Mouse (Mus musculus) hematopoietic stem cell, adult 5-6 weeks (primary cell): ENCODE measurements around the gene Dscaml1. TPM values are rescaled to one million over a fixed set of nuclear protein-coding genes. Genes with fewer than 3 reads are reported as not detected.
A peak's percentile ranks its signal among the peaks of the same experiment; 100 is the strongest.

Source experiments
- ATAC-seq, 2 experiments: fragments of 125-278 bp in 1 of 2; replicated peaks in 1 of 2; 2 replicates each; pipeline ENCODE4 v1.8.0; 2016 to 2017; ENCODE audit warnings: inconsistent platforms in 2 of 2, mild to moderate bottlenecking in 2 of 2, moderate number of reproducible peaks in 2 of 2, low read depth in 1 of 2, moderate TSS enrichment in 1 of 2; ENCODE audit not compliant: low FRiP score in 2 of 2, poor library complexity in 2 of 2, severe bottlenecking in 2 of 2, insufficient read depth in 1 of 2, low TSS enrichment in 1 of 2
- total RNA-seq: library from RNA; stranded (forward); fragments of 172-1452, 232-1000 nt; gene quantifications from 2 replicates; pipeline ENCODE4 v1.2.3, GENCODE M21; 2017

Gene Dscaml1
- total RNA-seq, 1 experiment from 2014 or later = not detected

GRCm38 (mm10) chr9:45791456-45792142 lies 365.2 kb downstream of the Dscaml1 start:
- no peak for ATAC-seq

GRCm38 (mm10) chr9:45792235-45792634 lies 365.8 kb downstream of the Dscaml1 start:
- no peak for ATAC-seq

- ATAC-seq = no peak
These were observed 367.3 kb downstream of the Dscaml1 start for GRCm38 (mm10) chr9:45793697-45794096.

- no peak for ATAC-seq
These were observed 369.3 kb downstream of the Dscaml1 start for GRCm38 (mm10) chr9:45795722-45796121.

GRCm38 (mm10) chr9:45797271-45797670 lies 370.8 kb downstream of the Dscaml1 start:
- no peak for ATAC-seq

GRCm38 (mm10) chr9:45798467-45799164 lies 372.2 kb downstream of the Dscaml1 start:
- ATAC-seq = peak; percentile 76 to 83; a peak in 3 of 4 replicates

GRCm38 (mm10) chr9:45799402-45799801 lies 373.0 kb downstream of the Dscaml1 start:
- no peak for ATAC-seq

Other genes starting within 250 kb of the Dscaml1 start
- 1.3 and 3.6 TPM in 2 replicates for gene BC049352, start 244.6 kb upstream of the Dscaml1 start, total RNA-seq
- gene Tmprss4, start 222.5 kb upstream of the Dscaml1 start, total RNA-seq = 0.31 TPM in 1 of 2 replicates, not detected in the other
- gene Il10ra, start 157.5 kb upstream of the Dscaml1 start, total RNA-seq = 8.0 and 18.6 TPM in 2 replicates
- not detected in 2 replicates for gene Tmprss13, start 107.5 kb upstream of the Dscaml1 start, total RNA-seq
- not detected in 2 replicates for gene Fxyd6, start 56.4 kb upstream of the Dscaml1 start, total RNA-seq
- gene Fxyd2, start 27.0 kb upstream of the Dscaml1 start, total RNA-seq = 3.1 TPM in 1 of 2 replicates, not detected in the other